Mouse (Mus musculus): ENCODE measurements at regions not wholly inside any gene's neighbourhood (a gene's known extent, or its start where the extent isn't known, plus 50 kb on each side); places are given as distances from the start of the nearest gene placed in this dataset.
"Not testable (repeated sequence)": the region's sequence is repeated elsewhere in the genome, so short reads cannot be mapped to it uniquely, and the experiment has no call there.

DNA sequence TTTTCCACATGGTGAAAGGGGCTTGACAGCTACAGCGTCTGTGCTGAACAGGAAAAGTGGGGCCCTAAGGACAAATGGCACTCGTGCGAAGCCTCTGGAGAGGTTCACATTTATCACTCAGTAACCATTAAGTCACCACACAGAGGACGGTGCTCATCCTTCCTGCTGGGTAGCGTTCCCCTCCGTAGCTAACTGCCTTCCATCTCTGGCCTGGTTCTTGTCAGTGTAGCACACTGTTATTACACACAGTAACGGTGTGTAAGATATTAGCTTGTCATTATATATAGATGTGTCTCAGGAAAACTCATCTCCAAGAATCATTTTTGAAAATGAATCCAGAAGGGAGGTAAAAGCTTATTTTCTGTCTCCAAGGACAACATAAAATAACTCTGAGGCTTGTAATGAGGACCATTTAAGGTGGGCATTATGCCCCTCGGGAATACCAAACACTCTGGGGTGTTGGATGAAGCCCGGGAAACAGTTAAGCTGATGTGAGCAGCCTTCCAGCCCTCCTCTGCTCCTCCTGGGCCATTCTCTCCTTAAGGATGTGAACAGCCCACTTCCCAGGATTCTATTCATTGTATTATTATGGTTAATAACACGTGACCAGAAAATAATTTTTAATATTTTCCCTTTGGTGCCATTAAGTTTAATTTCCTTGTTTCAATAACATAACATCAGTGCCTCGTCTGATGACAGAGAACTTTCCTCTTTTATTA is 222.7 kb upstream of the Arid2 start:
- ATAC-seq (replicated peaks; ENCODE audit: extremely low read depth, insufficient read depth, low FRiP score): no peak
- Histone ChIP-seq H3K4me2 (ENCODE audit: low read depth, low read length) (no peak overlapping the region), H3K9ac (ENCODE audit: low read length) (no peak overlapping the region), H3K4me3 (ENCODE audit: low read length) (no peak overlapping the region), H3K36me3 (ENCODE audit: control insufficient read depth, insufficient read depth) (no peaks in the 10 kb centered on the region), H3K27ac (ENCODE audit: low read length) (no peak overlapping the region), H3K4me1 (ENCODE audit: control insufficient read depth, insufficient read depth, low read length) (peaks cover 3% of the 10 kb centered on the region), H3K9me3 (replicated peaks; ENCODE audit: control insufficient read depth, low read length) (no peaks in the 10 kb centered on the region), H3K27me3 (ENCODE audit: control insufficient read depth, insufficient read depth, low read length) (no peaks in the 10 kb centered on the region)
- WGBS: 71% methylated on average over 11 of the region's 11 CpGs

DNA sequence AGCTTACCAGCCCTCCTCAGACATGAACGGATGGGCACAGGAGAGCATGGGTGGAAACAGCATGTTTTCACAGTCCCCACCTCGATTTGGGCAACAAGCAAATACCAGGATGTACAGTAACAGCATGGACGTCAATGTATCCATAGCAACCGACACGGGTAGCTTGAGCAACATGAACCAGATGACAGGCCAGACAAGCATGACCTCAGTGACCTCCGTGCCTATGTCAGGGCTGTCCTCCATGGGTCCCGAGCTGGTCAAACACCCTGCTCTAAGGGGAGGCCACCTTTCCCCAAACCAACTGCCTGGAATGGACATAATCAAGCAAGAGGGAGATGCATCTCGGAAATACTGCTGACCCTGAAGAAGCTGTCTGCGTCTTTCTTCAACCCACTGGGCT is 211.7 kb upstream of the Arid2 start:
- no peaks in the 10 kb centered on the region for H3K27me3 ChIP-seq (ENCODE audit: control insufficient read depth, insufficient read depth, low read length)
- no peaks in the 10 kb centered on the region for H3K36me3 ChIP-seq (ENCODE audit: control insufficient read depth, insufficient read depth)
- H3K4me2 ChIP-seq (ENCODE audit: low read depth, low read length): no peak overlapping the region
- no peak overlapping the region for H3K9ac ChIP-seq (ENCODE audit: low read length)
- H3K27ac ChIP-seq (ENCODE audit: low read length): no peak overlapping the region
- WGBS: 83% methylated on average over 9 of the region's 9 CpGs
- no peak overlapping the region for H3K4me3 ChIP-seq (ENCODE audit: low read length)
- ATAC-seq (replicated peaks; ENCODE audit: extremely low read depth, insufficient read depth, low FRiP score): no peak
- H3K9me3 ChIP-seq (replicated peaks; ENCODE audit: control insufficient read depth, low read length): no peaks in the 10 kb centered on the region
- H3K4me1 ChIP-seq (ENCODE audit: control insufficient read depth, insufficient read depth, low read length): peaks cover 14% of the 10 kb centered on the region

DNA sequence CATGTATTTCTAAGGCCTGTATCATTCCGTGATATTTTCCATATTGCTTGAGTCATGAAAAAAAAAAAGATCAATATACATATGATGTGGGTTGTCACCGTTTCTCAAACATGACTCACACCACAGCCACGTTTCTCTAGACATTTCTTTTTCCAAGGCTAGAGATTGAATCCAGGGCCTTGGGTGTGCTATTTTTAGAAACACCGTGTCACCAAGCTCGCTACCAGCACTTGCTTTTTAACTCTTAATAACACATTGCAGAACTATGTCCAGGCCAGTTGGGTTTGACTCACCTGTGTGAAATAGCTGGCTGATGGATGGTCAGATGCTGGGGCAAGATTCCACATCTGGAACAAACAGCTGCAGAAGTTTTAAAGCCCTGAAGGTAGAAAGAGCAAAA is 209.6 kb upstream of the Arid2 start:
- Histone ChIP-seq H3K27ac (ENCODE audit: low read length) (no peak overlapping the region), H3K4me1 (ENCODE audit: control insufficient read depth, insufficient read depth, low read length) (peaks cover 14% of the 10 kb centered on the region), H3K4me2 (ENCODE audit: low read depth, low read length) (no peak overlapping the region), H3K4me3 (ENCODE audit: low read length) (no peak overlapping the region), H3K36me3 (ENCODE audit: control insufficient read depth, insufficient read depth) (no peaks in the 10 kb centered on the region), H3K9me3 (replicated peaks; ENCODE audit: control insufficient read depth, low read length) (no peaks in the 10 kb centered on the region), H3K27me3 (ENCODE audit: control insufficient read depth, insufficient read depth, low read length) (no peaks in the 10 kb centered on the region), H3K9ac (ENCODE audit: low read length) (no peak overlapping the region)
- 20% methylated on average over 5 of the region's 5 CpGs for WGBS
- ATAC-seq (replicated peaks; ENCODE audit: extremely low read depth, insufficient read depth, low FRiP score): no peak

DNA sequence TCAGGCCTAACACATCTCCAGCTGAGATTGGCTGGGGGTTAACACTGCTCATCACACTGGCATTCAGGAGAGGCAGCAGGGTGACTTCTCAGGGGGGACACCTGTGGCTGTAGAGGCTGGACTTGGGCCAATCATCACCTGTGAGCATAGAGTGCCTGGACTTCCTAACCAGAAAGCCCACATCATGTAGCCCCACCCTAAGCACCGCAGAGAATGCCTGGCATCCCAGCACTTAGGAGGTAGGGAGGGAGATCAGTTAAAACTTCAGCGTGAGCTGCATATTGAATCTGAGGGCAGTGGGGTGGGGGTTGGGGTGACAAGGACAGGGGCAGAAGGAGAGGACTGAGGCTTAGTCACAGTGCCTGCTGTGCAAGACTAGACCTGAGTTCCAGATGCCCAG is 208.7 kb upstream of the Arid2 start:
- peak; percentile 37 for ATAC-seq (replicated peaks; ENCODE audit: extremely low read depth, insufficient read depth, low FRiP score)
- H3K27me3 ChIP-seq (ENCODE audit: control insufficient read depth, insufficient read depth, low read length): no peaks in the 10 kb centered on the region
- H3K4me3 ChIP-seq (ENCODE audit: low read length): no peak overlapping the region
- H3K36me3 ChIP-seq (ENCODE audit: control insufficient read depth, insufficient read depth): no peaks in the 10 kb centered on the region
- H3K27ac ChIP-seq (ENCODE audit: low read length): no peak overlapping the region
- peaks cover 14% of the 10 kb centered on the region for H3K4me1 ChIP-seq (ENCODE audit: control insufficient read depth, insufficient read depth, low read length)
- H3K9me3 ChIP-seq (replicated peaks; ENCODE audit: control insufficient read depth, low read length): no peaks in the 10 kb centered on the region
- H3K9ac ChIP-seq (ENCODE audit: low read length): no peak overlapping the region
- no peak overlapping the region for H3K4me2 ChIP-seq (ENCODE audit: low read depth, low read length)
- 28% methylated on average over 2 of the region's 2 CpGs for WGBS

DNA sequence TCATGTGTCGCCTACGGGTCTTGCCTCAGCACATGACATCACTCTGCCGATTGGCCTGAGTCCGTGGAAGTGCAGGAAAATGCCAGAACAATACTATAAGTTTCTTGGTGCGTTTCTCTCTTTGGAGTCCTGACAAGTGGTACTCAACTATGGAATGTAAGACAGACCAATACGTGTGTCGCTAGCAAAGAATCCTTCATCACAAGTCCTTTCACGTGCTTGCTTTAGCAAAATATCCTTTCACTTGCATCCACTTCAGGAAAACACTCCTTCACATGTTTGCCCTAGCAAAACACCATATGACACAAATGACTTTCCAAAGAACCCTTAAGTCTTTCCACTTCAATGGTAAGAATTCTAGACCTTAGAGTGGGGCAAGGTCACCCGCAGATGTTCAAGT is 197.6 kb upstream of the Arid2 start:
- Histone ChIP-seq H3K4me1 (ENCODE audit: control insufficient read depth, insufficient read depth, low read length) (no peaks in the 10 kb centered on the region), H3K36me3 (ENCODE audit: control insufficient read depth, insufficient read depth) (no peaks in the 10 kb centered on the region), H3K27ac (ENCODE audit: low read length) (no peak overlapping the region), H3K4me2 (ENCODE audit: low read depth, low read length) (no peak overlapping the region), H3K9me3 (replicated peaks; ENCODE audit: control insufficient read depth, low read length) (no peaks in the 10 kb centered on the region), H3K9ac (ENCODE audit: low read length) (no peak overlapping the region), H3K4me3 (ENCODE audit: low read length) (no peak overlapping the region), H3K27me3 (ENCODE audit: control insufficient read depth, insufficient read depth, low read length) (no peaks in the 10 kb centered on the region)
- ATAC-seq (replicated peaks; ENCODE audit: extremely low read depth, insufficient read depth, low FRiP score): no peak
- WGBS: 73% methylated on average over 9 of the region's 9 CpGs

DNA sequence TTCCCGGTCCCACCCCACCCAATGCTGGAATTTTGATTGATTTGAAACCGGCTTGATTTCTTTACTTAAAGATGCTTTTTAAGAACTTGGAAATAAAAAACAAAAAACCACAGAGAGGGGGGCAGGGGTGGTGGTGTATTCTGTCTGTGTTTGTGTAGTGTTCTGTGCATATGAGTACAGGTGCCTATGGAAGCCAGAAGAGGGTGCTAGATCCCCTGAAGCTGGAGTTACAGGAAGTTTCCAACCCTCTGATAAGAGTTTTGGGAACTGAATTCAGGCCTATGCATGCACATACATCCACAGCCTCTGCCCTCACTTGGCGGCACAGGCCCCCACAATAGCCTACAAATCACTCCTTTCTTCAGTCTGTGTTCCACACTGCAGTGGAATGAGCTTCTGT is 190.9 kb upstream of the Arid2 start:
- no peaks in the 10 kb centered on the region for H3K27me3 ChIP-seq (ENCODE audit: control insufficient read depth, insufficient read depth, low read length)
- H3K4me3 ChIP-seq (ENCODE audit: low read length): no peak overlapping the region
- no peaks in the 10 kb centered on the region for H3K36me3 ChIP-seq (ENCODE audit: control insufficient read depth, insufficient read depth)
- H3K9ac ChIP-seq (ENCODE audit: low read length): no peak overlapping the region
- no peak overlapping the region for H3K4me2 ChIP-seq (ENCODE audit: low read depth, low read length)
- no peak overlapping the region for H3K27ac ChIP-seq (ENCODE audit: low read length)
- 82% methylated on average over 3 of the region's 3 CpGs for WGBS
- no peaks in the 10 kb centered on the region for H3K9me3 ChIP-seq (replicated peaks; ENCODE audit: control insufficient read depth, low read length)
- no peak for ATAC-seq (replicated peaks; ENCODE audit: extremely low read depth, insufficient read depth, low FRiP score)
- no peaks in the 10 kb centered on the region for H3K4me1 ChIP-seq (ENCODE audit: control insufficient read depth, insufficient read depth, low read length)

DNA sequence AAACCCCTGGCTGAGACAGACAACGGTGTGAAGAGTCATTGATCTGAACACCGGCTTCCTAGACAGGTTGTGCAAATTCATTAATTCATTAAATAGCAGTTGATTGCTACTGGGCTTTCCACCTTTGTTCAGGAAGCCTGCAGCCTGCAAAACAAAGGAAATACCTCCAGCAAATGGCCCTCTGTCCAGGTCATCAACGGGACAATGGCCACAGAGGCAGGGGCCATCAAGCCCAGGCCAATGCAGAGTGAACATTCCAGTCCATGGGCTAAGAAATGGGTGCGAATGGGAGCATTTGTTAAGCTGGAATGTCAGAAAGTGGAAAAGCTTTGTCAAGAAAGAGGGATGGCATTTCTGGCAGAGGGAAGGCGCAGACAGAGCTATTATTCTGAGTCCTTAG is 188.5 kb upstream of the Arid2 start:
- Histone ChIP-seq H3K4me1 (ENCODE audit: control insufficient read depth, insufficient read depth, low read length) (no peaks in the 10 kb centered on the region), H3K4me2 (ENCODE audit: low read depth, low read length) (no peak overlapping the region), H3K36me3 (ENCODE audit: control insufficient read depth, insufficient read depth) (no peaks in the 10 kb centered on the region), H3K27ac (ENCODE audit: low read length) (no peak overlapping the region), H3K9me3 (replicated peaks; ENCODE audit: control insufficient read depth, low read length) (no peaks in the 10 kb centered on the region), H3K27me3 (ENCODE audit: control insufficient read depth, insufficient read depth, low read length) (no peaks in the 10 kb centered on the region), H3K4me3 (ENCODE audit: low read length) (no peak overlapping the region), H3K9ac (ENCODE audit: low read length) (no peak overlapping the region)
- WGBS: 80% methylated on average over 5 of the region's 5 CpGs
- ATAC-seq (replicated peaks; ENCODE audit: extremely low read depth, insufficient read depth, low FRiP score): no peak

DNA sequence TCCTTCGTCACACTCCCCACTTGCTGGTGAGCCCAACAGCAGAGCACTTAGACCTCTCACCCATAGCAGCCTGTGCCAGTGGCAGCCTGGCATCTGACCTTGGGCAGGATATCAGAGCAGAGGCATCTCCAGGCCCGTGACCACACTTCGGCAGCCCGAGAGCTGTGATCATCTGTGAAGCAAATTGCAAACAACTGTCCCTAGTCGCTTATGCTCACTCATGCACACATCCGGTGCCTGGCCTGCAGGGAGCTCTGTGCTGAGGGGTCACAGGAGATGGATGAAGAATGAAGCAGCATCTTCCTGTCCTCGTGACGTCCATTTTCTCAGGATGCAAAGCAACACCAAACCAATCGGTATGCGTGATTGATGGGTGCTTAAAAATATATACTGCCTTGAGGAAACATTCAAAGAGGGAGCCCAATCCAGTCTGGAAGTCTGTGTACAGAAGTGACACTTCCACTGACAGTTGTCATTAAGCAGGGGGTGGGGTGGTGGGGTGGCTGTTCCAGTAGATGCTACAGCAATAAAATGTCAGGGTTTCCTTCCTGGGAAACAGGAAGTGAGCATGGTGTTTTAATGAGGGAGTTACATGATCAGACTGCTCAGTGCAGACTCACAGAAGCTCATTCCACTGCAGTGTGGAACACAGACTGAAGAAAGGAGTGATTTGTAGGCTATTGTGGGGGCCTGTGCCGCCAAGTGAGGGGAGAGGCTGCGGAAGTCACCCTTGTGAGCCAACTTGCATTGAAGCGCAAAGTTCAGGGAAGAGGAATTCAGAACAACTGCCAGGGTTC is 187.3 kb upstream of the Arid2 start:
- not testable (repeated sequence) for H3K36me3 ChIP-seq (ENCODE audit: control insufficient read depth, insufficient read depth); H3K27ac ChIP-seq (ENCODE audit: low read length)

DNA sequence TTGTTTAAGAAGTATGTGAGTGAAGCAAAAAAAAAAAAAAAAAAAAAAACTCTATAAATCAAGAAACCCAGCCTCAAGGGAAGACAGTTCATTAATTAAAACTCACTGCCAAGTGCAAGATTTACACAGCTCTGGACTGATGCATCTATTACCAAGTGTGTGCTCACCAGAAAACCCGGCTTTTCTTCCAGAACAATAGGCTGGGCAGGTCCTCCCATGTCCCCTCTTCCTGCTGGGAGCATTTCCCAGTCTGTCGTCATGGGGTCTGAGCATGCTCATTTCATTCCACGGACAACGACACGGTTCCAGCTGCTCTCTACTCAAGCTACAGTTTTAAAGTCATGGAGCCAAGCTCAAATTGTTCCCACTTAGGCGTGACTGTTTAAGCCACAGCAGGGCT is 183.6 kb upstream of the Arid2 start:
- Histone ChIP-seq H3K9me3 (replicated peaks; ENCODE audit: control insufficient read depth, low read length) (no peaks in the 10 kb centered on the region), H3K9ac (ENCODE audit: low read length) (no peak overlapping the region), H3K4me1 (ENCODE audit: control insufficient read depth, insufficient read depth, low read length) (no peaks in the 10 kb centered on the region), H3K4me3 (ENCODE audit: low read length) (no peak overlapping the region), H3K4me2 (ENCODE audit: low read depth, low read length) (no peak overlapping the region), H3K27me3 (ENCODE audit: control insufficient read depth, insufficient read depth, low read length) (no peaks in the 10 kb centered on the region), H3K27ac (ENCODE audit: low read length) (no peak overlapping the region), H3K36me3 (ENCODE audit: control insufficient read depth, insufficient read depth) (no peaks in the 10 kb centered on the region)
- ATAC-seq (replicated peaks; ENCODE audit: extremely low read depth, insufficient read depth, low FRiP score): peak; percentile 67
- WGBS: 55% methylated on average over 6 of the region's 6 CpGs

More for the DNA sequence above, 187.3 kb upstream of the Arid2 start:
- not testable (repeated sequence) for H3K27me3 ChIP-seq (ENCODE audit: control insufficient read depth, insufficient read depth, low read length); H3K9ac ChIP-seq (ENCODE audit: low read length); H3K4me1 ChIP-seq (ENCODE audit: control insufficient read depth, insufficient read depth, low read length); H3K9me3 ChIP-seq (replicated peaks; ENCODE audit: control insufficient read depth, low read length); ATAC-seq (replicated peaks; ENCODE audit: extremely low read depth, insufficient read depth, low FRiP score); H3K4me2 ChIP-seq (ENCODE audit: low read depth, low read length); H3K4me3 ChIP-seq (ENCODE audit: low read length)
- 69% methylated on average over 11 of the region's 13 CpGs for WGBS

All from heart, embryonic 16.5 days (tissue).